Mouse (Mus musculus) spleen, adult 2 months (tissue): ENCODE results near the gene 0610009B22Rik.

Experiments used
- CTCF ChIP-seq: fragments of 200-500 bp; IDR thresholded peaks from 2 replicates; pipeline ENCODE4 v1.5.1; 2011; ENCODE audit warnings: mild to moderate bottlenecking, inconsistent platforms; ENCODE audit not compliant: insufficient read depth, insufficient read length, insufficient replicate concordance; ENCODE audit errors: extremely low read depth
- POLR2A ChIP-seq: fragments of 200-500 bp; IDR thresholded peaks from 2 replicates; pipeline ENCODE4 v1.6.1; 2011; ENCODE audit warnings: low read depth, low read length, inconsistent platforms

GRCm38 (mm10) chr11:51681976-51682374 lies 6.7 kb downstream of the 0610009B22Rik start:
- TF ChIP-seq POLR2A (no peak), CTCF (no peak)
